Mouse (Mus musculus) right cerebral cortex, adult 2 months (tissue): Measurements from ENCODE around the gene Vhl.

ENCODE experiments used
- DNase-seq, 2 experiments: peaks; one replicate each; pipeline ENCODE4 v3.0.0; 2021 to 2022; ENCODE audit warnings: low spot score in 2 of 2

The Vhl gene

DNA sequence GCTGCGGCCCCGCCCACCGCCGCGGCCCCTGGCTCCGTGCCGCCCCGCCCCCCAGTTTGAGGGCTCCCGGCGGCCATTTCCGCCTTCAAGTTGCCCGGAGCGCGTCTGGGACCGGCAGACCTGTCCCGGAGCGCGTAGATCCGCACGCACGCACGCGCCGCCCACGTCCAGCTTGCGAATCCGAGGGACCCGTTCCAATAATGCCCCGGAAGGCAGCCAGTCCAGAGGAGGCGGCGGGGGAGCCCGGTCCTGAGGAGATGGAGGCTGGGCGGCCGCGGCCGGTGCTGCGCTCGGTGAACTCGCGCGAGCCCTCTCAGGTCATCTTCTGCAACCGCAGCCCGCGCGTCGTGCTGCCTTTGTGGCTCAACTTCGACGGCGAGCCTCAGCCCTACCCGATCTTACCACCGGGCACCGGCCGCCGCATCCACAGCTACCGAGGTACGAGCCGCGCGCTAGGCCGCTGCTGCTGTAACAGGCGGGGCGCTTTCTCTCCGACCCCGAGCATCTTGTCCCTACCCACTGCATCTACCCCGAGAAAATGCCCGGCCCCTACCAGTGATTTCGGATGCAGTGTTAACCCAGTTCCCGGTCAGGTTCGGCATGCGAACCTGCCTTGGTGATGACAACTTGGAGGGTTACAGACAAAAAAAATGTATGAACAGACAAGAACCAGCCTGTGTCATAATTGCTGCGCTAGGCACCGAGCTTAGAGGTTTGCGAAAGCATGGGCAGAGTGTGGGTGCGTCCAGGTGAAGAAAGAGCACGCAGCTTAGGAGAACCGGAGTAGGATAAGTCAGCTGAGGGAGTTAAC lies at the start of gene Vhl:
Gene Vhl (plus strand): TSS at position 19 of the 811 bp plus-strand sequence.
- DNase-seq = peak; percentile 84 to 87

DNA sequence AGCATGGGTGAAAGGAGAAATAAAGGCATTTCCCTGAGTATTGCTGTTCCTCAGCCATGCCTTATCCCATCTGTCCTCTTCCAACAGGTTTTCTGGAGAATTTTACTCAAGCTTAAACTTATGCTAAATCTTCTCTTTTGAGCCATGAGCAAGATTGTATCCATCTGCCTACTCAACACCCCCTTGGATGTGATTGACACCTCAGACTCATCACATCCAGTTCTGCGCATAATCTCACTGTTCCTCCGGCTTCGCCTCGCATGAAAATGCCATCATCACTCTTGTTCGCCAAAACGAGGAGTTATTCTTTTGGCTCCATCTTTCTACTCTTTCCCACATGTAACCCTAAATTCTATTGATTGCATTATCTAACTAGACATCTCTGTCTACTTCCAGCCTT lies 47.7 kb upstream of the Vhl start:
- DNase-seq = peak; percentile 46 to 61

DNA sequence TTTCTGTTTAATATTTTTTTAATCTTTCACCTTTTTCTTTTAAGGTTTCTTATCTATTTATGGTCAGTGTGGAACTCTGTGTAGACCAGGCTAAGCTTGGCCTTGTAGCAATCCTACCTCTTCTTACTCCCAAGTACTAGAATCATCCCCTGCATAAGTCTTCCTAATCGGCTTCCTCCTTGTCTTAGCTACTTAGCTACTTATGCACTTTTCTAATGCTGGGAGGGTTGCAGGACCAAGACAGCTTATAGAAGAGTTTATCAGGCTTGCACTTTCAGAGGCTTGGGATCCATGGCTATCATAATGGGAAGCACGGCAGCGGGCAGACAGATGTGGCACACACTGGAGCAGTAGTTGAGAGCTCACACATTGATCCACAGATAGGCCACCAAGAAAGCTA lies 44.5 kb upstream of the Vhl start:
- no peak for DNase-seq

DNA sequence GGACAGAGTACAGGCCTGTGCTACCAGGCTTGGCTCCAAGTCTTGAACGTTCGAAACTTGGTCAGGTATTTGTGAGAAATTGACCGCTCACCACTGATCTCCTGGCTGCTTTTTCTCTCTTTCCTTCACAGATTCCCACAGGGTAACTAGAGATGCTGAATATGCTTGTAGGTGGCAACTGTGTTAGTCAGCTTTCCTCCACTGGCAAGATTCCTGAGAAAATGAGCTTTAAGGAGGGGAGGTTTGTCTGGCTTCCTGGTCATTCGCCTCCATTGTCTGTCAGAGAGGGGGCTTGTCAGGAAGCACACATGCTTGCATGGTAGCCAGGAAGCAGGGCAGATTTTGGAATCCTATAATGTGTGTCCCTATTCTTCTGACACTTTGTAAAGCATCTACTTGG lies 40.7 kb upstream of the Vhl start:
- DNase-seq = peak; percentile 26 to 33

DNA sequence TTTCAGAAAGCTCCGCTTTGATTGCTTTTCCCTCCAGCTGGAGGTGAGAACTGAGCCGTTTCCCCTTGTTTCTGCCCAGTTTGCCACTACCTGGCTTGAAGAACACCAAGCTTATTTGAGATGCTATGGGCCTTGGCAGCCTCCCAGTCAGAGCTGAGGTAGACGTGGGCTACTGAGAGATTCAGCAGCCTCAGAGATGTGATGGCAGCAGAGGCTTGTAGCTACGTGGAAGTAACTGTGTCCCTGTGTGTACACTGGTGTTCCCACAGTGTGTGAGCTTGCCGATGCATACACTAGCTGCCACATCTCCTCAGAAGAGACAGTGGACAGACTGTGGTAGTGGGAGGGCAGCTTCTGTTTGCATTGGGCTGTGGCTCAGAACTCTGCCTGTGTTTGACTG lies 38.7 kb upstream of the Vhl start:
- DNase-seq = peak in 1 of 2 experiments; percentile 32

DNA sequence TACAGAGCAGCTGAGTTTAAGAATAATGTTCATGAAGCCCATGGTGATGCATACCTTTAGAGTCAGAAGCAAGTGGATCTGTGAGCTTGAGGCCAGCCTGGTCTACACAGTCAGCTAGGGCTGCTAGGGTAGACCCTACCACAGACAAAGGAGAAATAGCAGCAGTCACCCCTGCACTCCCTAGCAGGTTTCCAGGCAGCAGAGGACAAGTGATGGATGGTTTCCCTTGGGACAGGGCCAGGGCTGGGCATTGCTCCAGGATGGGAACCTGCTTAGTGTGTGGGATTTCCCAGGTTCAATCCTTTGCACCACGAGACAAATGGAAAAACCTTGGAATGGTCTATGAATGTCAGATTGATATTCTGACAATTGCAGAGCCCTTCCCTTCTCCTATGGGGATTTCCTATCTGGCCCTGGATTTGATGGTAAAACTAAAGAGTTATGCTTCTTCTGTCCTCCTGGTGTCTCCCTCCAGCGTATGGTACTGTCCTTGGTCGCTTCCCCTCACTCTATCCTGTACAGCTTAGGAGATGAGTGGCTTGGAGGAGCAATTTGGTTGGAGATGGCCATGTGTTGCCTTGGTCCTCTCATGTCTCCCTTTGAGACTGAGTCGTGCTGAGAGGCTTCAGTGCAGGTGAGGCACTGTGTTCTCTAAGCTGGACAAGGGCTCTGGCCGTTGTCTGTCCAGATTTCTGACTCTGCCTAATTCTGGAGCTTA lies 37.1 kb upstream of the Vhl start:
- no peak for DNase-seq

DNA sequence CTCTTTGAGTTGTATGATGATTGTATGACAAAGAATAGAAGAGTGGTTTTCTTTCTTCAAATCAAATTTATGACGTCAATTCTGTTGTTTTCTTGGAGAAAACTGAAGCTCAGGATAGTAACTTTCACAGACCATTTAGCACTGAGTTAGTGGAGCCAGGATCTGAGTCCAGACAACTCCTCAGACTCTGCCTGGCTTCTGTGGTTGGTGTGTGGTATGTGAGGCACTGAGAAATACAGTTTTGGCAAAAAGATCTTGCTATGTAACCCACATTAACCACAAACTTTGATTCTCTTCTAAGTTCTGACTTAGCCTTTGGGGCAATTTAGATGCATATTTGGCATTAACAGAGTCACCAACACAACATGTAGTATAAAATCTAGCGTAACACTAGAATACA lies 31.1 kb upstream of the Vhl start:
- DNase-seq = no peak

DNA sequence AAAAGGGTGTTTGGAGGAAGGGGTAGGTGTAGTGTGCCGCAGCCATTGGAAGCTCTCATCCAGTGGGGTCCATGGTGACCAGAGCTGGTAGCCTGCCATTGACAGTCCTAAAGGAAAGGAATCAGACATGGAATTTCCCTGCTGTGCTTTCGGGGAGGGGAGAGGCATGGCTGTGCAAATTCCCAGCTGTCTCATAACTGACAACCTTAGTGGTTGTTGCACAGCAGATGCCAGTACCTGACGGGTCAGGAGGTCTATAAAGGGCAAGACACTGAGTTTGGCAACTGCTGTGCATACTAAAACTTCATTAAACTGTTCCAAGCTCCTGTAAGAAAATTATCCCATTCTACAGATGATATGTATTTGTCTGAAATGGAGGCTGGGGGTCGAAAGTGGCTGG lies 25.8 kb upstream of the Vhl start:
- no peak for DNase-seq

DNA sequence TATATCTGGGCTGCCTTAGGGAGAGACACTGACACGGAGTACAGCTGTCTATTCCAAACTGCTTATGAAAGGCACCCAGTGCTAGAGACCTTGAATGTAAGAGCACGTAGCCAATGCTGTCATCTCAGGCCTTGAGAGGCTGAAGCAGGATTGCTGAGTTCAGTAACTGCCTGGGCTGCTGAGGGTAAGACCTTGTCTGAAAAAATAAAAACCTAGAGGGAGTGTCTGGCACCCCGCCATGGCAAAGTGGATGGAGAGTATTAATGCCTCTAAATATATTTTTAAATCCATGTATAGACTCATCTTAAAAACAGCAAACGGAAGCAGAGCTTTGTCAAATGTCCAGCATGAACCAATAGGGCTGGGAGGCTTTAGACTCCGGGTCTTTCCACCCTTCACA lies 23.9 kb upstream of the Vhl start:
- no peak for DNase-seq

DNA sequence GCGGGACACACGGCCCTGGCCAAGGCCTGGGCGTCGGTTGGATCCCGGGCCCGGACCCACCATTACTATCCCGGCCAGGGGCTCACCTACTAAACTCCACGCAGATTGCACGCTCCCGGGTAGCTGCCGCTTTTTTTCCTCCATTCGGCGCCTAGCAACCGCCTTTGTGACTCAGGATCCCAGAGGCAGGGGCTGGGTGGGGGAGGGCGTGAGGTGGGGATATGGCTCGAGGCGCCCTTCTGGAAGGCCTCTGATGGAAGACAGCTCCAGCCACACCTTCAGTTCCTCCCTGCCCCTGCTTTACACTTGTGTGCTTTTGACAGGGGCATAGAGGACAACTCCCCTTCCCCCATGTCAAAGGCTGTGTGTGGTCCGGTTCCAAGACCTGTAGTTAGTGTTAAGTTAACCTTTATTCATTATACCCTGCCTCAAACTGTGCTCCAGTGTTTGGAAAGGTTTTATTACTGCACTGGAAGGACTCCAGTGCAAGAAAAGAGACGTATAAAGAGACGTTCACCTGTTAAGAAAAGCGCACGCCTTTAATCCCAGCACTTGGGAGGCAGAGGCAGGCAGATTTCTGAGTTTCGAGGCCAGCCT lies 23.1 kb upstream of the Vhl start, which contains the start of gene Fancd2os:
Gene Fancd2os (minus strand): TSS at position 173 of the 597 bp plus-strand sequence.
- DNase-seq = no peak

DNA sequence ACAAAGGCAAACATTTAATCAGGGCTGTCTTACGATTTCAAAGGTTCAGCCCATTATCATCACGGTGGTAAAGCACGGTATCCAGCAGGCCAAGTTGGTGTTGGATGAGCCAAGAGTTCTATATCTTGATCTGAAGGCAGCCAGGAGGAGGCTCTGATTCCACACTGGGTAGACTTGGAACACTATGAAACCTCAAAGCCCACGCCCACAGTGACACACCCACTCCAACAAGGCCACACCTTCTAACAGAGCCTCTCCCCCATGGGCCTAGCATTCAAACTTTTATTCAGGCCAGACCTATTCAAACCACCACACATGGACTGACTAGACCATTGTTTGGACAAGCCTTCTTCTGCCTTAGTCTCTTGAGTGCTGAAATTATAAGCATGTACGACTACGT lies 20.9 kb upstream of the Vhl start:
- no peak for DNase-seq

DNA sequence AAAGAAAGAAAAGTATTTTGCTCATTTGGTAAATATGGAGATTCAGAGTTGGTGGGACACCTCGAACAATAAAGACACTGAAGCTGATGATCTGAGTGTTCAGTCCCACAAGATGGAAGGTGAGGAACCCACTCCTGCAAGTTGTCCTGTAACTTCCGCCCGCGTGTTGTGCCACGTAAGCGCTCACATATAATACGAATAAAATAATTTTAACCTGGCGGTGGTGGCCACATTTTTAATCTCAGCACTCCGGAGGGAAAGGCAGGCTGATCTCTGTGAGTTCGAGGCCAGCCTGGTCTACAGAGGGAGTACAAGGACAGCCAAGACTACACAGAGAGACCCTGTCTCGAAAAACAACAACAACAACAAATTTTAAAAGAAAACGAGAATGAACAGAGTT lies 19.8 kb upstream of the Vhl start:
- no peak for DNase-seq

DNA sequence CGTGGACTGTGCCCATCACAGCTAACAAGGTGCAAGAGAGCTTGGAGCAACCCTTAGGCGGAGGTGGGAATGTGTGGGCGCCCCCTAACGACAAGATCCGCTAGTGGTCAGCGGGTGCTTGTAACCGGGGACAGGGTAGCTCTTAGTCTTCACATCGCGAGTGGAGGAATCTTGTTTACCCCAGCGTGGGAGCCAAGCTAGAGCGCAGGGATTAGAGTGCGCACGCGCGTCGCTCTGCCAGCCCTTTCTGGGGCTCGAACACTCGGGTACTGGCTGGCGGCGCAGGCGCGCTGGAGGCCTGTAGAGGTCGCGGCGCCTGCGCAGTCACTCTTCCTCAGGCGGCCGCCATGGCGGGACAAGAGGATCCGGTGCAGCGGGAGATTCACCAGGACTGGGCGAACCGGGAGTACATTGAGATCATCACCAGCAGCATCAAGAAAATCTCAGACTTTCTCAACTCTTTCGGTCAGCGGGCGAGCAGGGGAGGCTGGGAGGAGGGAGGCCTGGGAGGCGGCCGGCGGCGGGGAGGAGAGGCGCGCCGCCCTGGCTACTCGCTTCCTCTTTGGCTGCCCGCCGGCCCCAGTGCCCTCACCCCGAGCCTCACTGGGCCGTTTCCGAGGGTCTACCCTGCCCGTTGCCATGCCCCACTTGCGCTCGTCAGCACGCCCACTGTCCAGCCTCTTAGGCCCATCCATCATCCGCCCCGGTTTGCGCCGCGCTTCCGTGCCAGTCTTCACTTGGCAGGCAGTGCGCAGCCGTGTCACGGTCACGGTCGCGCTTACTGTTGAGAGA lies 19.1 kb upstream of the Vhl start, which contains the start of gene Brk1:
Gene Brk1 (plus strand): TSS at position 341 of the 792 bp plus-strand sequence.
- peak; percentile 89 to 92 for DNase-seq

DNA sequence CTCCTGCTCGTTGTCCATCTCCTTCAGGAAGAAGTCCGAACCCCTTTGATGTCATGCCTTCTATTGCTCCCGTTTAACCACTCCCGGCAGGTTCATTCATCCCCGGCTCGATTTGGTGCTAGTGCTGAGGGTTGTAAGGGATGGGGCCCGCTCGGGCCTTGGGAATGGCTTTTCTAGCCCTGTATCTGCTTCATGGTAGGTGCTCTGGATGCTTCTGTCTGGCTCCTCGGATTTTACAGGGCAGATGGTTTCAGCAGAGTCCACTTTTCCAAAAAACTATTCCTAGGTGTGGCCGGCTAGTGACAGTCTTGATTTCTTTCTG lies 18.6 kb upstream of the Vhl start:
- peak in 1 of 2 experiments; percentile 70 for DNase-seq

DNA sequence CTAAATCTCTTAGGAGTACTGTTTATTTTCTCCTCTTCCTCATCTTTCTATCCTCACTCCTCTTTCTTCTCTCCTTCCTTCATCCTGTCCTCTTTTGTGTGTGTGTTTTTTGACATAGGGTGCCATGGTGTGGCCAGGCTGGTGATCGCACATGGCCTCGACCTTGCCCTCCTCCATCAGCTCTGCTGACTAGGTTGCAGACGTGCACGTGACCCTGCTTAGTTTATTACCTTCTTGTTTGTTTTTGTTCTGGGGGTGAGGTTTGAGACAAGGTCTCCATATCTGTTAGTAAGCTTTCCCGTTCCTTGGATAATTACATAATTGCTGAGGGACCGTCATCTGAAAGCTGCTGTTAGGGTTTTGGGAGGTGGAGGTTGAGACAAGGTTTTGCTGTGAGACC lies 14.9 kb upstream of the Vhl start:
- DNase-seq = no peak

DNA sequence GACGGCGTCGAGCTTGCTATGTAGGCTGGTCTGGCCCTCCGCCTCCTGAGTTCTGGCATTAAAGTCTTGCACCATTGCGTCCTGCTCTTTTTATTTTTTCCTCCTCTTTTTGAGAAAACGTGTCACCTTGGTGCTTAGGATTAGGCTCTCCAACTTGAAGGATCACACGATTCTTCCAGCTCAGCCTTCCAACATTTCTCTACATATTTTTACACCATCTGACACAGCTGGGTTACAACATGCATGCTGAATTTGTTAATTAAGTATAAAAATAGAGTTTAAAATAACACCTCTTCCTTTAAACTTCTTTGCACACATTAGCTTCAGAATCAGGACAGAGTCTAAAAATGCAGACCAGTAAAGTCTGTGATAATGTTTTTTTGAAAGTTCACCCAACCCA lies 14.5 kb upstream of the Vhl start:
- no peak for DNase-seq

DNA sequence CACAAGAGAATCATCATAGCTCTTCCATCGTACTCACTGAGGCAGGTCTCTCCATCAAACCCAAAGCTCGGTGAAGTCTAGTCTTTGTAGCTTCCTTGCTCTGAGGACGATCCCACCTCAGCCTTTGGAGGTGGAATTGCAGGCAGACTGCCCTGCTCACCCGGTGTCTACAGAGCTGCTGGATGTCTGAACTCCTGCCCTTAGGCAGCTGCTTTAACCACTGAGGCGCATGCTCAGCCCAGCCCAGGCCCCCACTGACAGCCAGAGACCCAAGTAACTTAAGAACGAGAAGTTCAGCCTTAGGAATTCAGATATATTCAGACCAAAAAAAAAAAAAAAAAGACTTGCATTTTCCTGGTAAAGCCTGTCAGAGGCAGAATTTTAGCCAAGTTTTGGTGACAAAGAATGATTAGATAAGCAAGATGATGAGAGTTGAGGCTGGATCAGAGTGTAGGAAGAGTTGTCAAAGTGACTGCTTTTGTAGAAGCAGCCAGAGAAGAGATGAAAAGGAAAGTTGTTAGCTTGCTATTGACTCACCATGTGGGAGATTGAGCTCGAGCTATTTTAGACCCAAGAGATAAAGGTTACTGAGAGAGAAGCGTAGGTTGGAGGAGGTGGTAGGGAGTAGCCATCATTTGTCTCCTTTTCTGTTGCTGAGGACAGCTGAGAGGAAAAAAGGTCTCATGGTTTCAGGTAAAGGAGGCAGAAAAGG lies 11.3 kb upstream of the Vhl start:
- DNase-seq = peak in 1 of 2 experiments; percentile 49

DNA sequence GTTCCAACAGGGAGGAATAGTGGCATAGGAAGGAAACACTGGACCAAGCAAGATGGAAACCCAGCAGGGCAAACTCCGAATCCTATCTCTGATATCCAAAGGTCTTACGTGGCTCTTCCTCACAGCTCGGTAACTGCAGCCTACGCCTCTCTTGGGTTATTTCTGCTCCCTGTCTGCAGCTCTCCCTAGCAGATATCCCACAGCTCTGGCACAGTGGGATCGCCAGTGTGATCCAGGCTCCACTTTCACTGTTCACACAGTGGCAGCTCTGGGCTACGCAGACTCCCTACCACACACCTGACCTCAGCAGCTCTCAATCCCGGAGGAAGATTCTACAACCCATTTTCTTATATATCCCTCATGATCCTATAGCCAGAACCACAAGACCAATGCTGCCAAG lies 9.6 kb upstream of the Vhl start:
- no peak for DNase-seq

DNA sequence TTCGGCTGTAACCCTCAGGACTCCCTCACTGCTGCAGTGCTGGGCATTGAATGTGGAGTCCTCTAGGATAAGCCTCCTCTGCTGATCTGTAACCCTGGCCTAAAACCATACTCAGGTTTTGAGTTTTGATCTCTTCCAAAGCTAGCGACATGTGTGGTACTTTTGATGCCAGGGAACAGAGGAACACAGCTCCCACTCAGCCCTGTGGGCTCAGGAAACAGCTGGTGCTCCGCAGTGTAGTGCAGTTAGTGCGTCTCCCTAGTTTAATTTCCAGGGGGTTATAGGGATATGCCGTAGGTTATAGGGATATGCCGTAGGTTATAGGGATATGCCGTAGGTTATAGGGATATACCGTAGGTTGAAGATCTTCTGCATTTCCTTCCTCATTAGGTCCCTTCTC lies 8.8 kb upstream of the Vhl start:
- DNase-seq = no peak

DNA sequence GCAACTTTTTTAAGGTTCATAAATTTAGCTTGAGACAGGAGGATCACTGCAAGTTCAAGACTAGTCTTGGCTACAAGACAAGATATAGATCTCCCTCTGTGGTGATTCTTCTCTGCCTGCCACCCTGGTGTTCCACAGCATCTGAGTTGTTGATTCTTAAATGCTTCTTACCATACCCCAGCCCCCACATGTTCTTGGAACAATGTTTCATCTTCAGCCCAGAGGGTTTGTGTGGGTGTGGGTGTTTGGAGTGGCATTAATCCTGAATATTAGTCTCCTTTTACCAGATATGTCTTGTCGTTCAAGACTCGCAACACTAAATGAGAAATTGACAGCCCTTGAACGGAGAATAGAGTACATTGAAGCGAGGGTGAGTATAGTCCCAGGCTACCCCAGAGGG lies 8.3 kb upstream of the Vhl start:
- DNase-seq = no peak

DNA sequence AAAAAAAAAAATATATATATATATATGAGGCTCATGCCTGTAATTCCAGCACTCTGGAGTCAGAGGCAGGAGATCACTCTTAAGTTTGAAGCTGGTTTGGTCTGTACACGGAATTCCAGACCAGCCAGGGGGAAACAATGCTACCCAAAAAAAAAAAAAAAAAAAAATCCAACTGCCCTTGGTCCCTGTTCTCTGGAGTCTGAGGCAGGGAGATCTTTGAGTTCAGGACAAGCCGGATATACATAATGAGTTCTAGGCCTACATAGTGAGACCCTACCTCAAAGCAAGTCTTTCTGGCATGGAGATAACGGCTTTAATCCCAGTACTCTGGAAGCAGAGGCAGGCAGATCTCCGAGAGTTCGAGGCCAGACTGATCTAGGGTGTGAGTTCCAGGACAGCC lies 373 bp upstream of the Vhl start:
- no peak for DNase-seq
